In genomic region chr10:41249006-41249659, GRCm38 (mm10) we compare ENCODE assay signal across 32 mouse cellular contexts. TPM values are rescaled to one million over a fixed set of nuclear protein-coding genes. Genes with fewer than 3 reads are reported as not detected.
DNase-seq lines count a peak whose midpoint lies in the region; ATAC-seq and TF ChIP-seq lines count a peak whose summit lies in the region.
"Had no signal": no experiment of that assay in that cellular context is flagged by ENCODE, and none has a peak within 500 bp of the region (broad histone marks: within the 10 kb centered on the region; RNA-seq: fewer than 3 reads in every experiment).

No protein-coding gene starts in this region.

- H3K4me2 ChIP-seq in stomach, embryonic 15.5 days = no peak overlapping the region
- no peak overlapping the region for H3K4me2 ChIP-seq in stomach, postnatal 0 days (replicated peaks; ENCODE audit: low read depth)
- H3K4me2 ChIP-seq in liver, embryonic 12.5 days = no peak overlapping the region
- no peak overlapping the region for H3K4me2 ChIP-seq in liver, postnatal 0 days (ENCODE audit: low read depth, low read length)
- H3K4me2 ChIP-seq: embryonic facial prominence, embryonic 15.5 days; forebrain, embryonic 15.5 days; heart, embryonic 11.5 days; hindbrain, embryonic 15.5 days; midbrain, embryonic 13.5 days had no signal

- TF ChIP-seq CTCF in stomach, postnatal 0 days (IDR thresholded peaks at IDR 0.05; ENCODE audit: low read depth) = no peak
- TF ChIP-seq CTCF in liver, postnatal 0 days (IDR thresholded peaks at IDR 0.05; ENCODE audit: low read depth) = no peak

- no peak overlapping the region for H3K9ac ChIP-seq in stomach, embryonic 15.5 days
- H3K9ac ChIP-seq in stomach, postnatal 0 days (ENCODE audit: low read length) = no peak overlapping the region
- no peak overlapping the region for H3K9ac ChIP-seq in liver, embryonic 12.5 days
- H3K9ac ChIP-seq in liver, postnatal 0 days (replicated peaks) = no peak overlapping the region
- H3K9ac ChIP-seq: embryonic facial prominence, embryonic 15.5 days; forebrain, embryonic 15.5 days; hindbrain, embryonic 15.5 days; midbrain, embryonic 13.5 days had no signal

- DNase-seq in frontal cortex, postnatal 10 days (ENCODE audit: low spot score in 2 of 2) = no peak
- no peak for DNase-seq in stomach, postnatal 0 days (ENCODE audit: low spot score)
- DNase-seq in liver, postnatal 0 days = no peak
- no peak for DNase-seq in cerebellum, adult 8-10 months
- no peak for DNase-seq in urinary bladder, postnatal 25 days (ENCODE audit: low spot score)
- DNase-seq: adrenal gland, postnatal 10 days; cerebellum, adult 11 months; cerebellum, adult 9-11 months; gastrocnemius, postnatal 14 days; heart, adult 18-20 months; heart, postnatal 4 days; kidney, adult 11 months; kidney, postnatal 25 days; lung, postnatal 36 days; right cerebral cortex, adult 18-20 months; right cerebral cortex, postnatal 4 days; thymus, postnatal 4 days had no signal

- no peak for TF ChIP-seq EP300 in stomach, postnatal 0 days (optimal IDR thresholded peaks at IDR 0.05)
- TF ChIP-seq EP300 in liver, postnatal 0 days (IDR thresholded peaks at IDR 0.05; ENCODE audit: low read depth) = 0 out of 2 replicates have a peak, but pooled peaks have one; percentile 15

- ATAC-seq in frontal cortex, adult (ENCODE audit: low TSS enrichment) = peak; percentile 74
- peak; percentile 47; the same call in 1 of the 2 replicates for ATAC-seq in stomach, embryonic 15.5 days (ENCODE audit: insufficient read depth, low FRiP score, low read depth)
- ATAC-seq in stomach, postnatal 0 days (ENCODE audit: low FRiP score, low TSS enrichment) = no peak
- ATAC-seq in liver, embryonic 12.5 days = peak; percentile 73
- ATAC-seq in liver, postnatal 0 days = peak; percentile 31; the same call in 1 of the 2 replicates
- ATAC-seq: forebrain, embryonic 15.5 days; inflammation-experienced regulatory T-cells, adult 6 months; midbrain, embryonic 13.5 days had no signal

- no peaks in the 10 kb centered on the region for H3K27me3 ChIP-seq in stomach, embryonic 15.5 days (replicated peaks)
- no peaks in the 10 kb centered on the region for H3K27me3 ChIP-seq in stomach, postnatal 0 days (ENCODE audit: control insufficient read depth, insufficient read depth, low read length)
- H3K27me3 ChIP-seq in liver, embryonic 12.5 days (replicated peaks) = no peaks in the 10 kb centered on the region
- no peaks in the 10 kb centered on the region for H3K27me3 ChIP-seq in liver, postnatal 0 days (ENCODE audit: insufficient read depth, low read length)
- H3K27me3 ChIP-seq: CH12.LX; embryonic facial prominence, embryonic 15.5 days; forebrain, embryonic 15.5 days; hindbrain, embryonic 15.5 days; midbrain, embryonic 13.5 days had no signal

- no peaks in the 10 kb centered on the region for H3K4me1 ChIP-seq in stomach, embryonic 15.5 days
- H3K4me1 ChIP-seq in stomach, postnatal 0 days (replicated peaks; ENCODE audit: control insufficient read depth, insufficient read depth) = no peaks in the 10 kb centered on the region
- peaks cover 42% of the 10 kb centered on the region for H3K4me1 ChIP-seq in liver, embryonic 12.5 days
- peaks cover 19% of the 10 kb centered on the region for H3K4me1 ChIP-seq in liver, postnatal 0 days (ENCODE audit: insufficient read depth)
- H3K4me1 ChIP-seq: embryonic facial prominence, embryonic 15.5 days; forebrain, embryonic 15.5 days; hindbrain, embryonic 15.5 days had no signal

- peaks cover 2% of the 10 kb centered on the region; the same call in 1 of the 2 replicates for H3K36me3 ChIP-seq in stomach, embryonic 15.5 days
- no peaks in the 10 kb centered on the region; the same call in 1 of the 2 replicates for H3K36me3 ChIP-seq in stomach, postnatal 0 days (ENCODE audit: control insufficient read depth, insufficient read depth, low read length)
- H3K36me3 ChIP-seq in liver, embryonic 12.5 days = peaks cover 12% of the 10 kb centered on the region
- peaks cover 11% of the 10 kb centered on the region for H3K36me3 ChIP-seq in liver, postnatal 0 days (replicated peaks; ENCODE audit: insufficient read depth, low read length)

- no peaks in the 10 kb centered on the region for H3K9me3 ChIP-seq in stomach, embryonic 15.5 days
- no peaks in the 10 kb centered on the region for H3K9me3 ChIP-seq in stomach, postnatal 0 days (ENCODE audit: control insufficient read depth, low read length)
- no peaks in the 10 kb centered on the region for H3K9me3 ChIP-seq in liver, embryonic 12.5 days (replicated peaks)
- H3K9me3 ChIP-seq in liver, postnatal 0 days (ENCODE audit: low read length) = no peaks in the 10 kb centered on the region
- H3K9me3 ChIP-seq: embryonic facial prominence, embryonic 15.5 days; forebrain, embryonic 15.5 days; hindbrain, embryonic 15.5 days; midbrain, embryonic 13.5 days had no signal

- H3K27ac ChIP-seq in stomach, embryonic 15.5 days = no peak overlapping the region
- no peak overlapping the region for H3K27ac ChIP-seq in stomach, postnatal 0 days (replicated peaks)
- H3K27ac ChIP-seq in liver, embryonic 12.5 days = peak overlapping the region; percentile 60
- peak overlapping the region; percentile 26; the same call in 1 of the 2 replicates for H3K27ac ChIP-seq in liver, postnatal 0 days (ENCODE audit: low read depth)
- H3K27ac ChIP-seq: embryonic facial prominence, embryonic 15.5 days; forebrain, embryonic 15.5 days; hindbrain, embryonic 15.5 days; midbrain, embryonic 13.5 days had no signal

- 83% methylated on average over 8 of the region's 8 CpGs for WGBS in stomach, embryonic 15.5 days
- 89% methylated on average over 8 of the region's 8 CpGs for WGBS in stomach, postnatal 0 days
- WGBS in liver, embryonic 12.5 days (ENCODE audit: insufficient replicate concordance) = 76% methylated on average over 8 of the region's 8 CpGs
- WGBS in liver, postnatal 0 days (ENCODE audit: insufficient replicate concordance) = 66% methylated on average over 8 of the region's 8 CpGs

- no peak overlapping the region for H3K4me3 ChIP-seq in stomach, embryonic 15.5 days (replicated peaks)
- H3K4me3 ChIP-seq in stomach, postnatal 0 days (ENCODE audit: low read depth, low read length) = no peak overlapping the region
- H3K4me3 ChIP-seq in liver, embryonic 12.5 days = no peak overlapping the region
- no peak overlapping the region for H3K4me3 ChIP-seq in liver, postnatal 0 days (ENCODE audit: low read depth, low read length)
- H3K4me3 ChIP-seq: embryonic facial prominence, embryonic 15.5 days; forebrain, embryonic 15.5 days; hindbrain, embryonic 15.5 days; midbrain, embryonic 13.5 days had no signal

RNA-seq across cellular contexts. Expression of gene Fig4, which starts 53.9 kb away (rescaled TPM):
- 15.1 and 16.4 TPM in 2 replicates for polyA plus RNA-seq in stomach, embryonic 15.5 days (2015; fragmentation: Nextera tagmentation; extraction: Ambion mirVana)
- polyA plus RNA-seq in stomach, postnatal 0 days (2015; fragmentation: Nextera tagmentation; extraction: Ambion mirVana) = 10.1 and 11.4 TPM in 2 replicates
- 12.9 and 13.2 TPM in 2 replicates for polyA plus RNA-seq in liver, embryonic 12.5 days (2016; fragmentation: Nextera tagmentation; extraction: Ambion mirVana)
- 5.8 and 6.0 TPM in 2 replicates for polyA plus RNA-seq in liver, postnatal 0 days (2015; fragmentation: Nextera tagmentation; extraction: Ambion mirVana)

RNA-seq across cellular contexts. Expression of gene Ak9, which starts 54.6 kb away (rescaled TPM):
- 0.03 TPM in 1 of 2 replicates, not detected in the other for polyA plus RNA-seq in stomach, embryonic 15.5 days (2015; fragmentation: Nextera tagmentation; extraction: Ambion mirVana)
- polyA plus RNA-seq in stomach, postnatal 0 days (2015; fragmentation: Nextera tagmentation; extraction: Ambion mirVana) = 0.01 TPM in 1 of 2 replicates, not detected in the other
- not detected in 2 replicates for polyA plus RNA-seq in liver, embryonic 12.5 days (2016; fragmentation: Nextera tagmentation; extraction: Ambion mirVana)
- not detected in 2 replicates for polyA plus RNA-seq in liver, postnatal 0 days (2015; fragmentation: Nextera tagmentation; extraction: Ambion mirVana)
- polyA plus RNA-seq: C2C12; kidney, embryonic 14.5 days; liver, adult 2 months; neural tube, embryonic 11.5 days; spleen, adult 2 months had no signal

Comparison
In these comparisons a context has a peak if more than half of its experiments do, and no peak if none do; other contexts are left out.
1. H3K27ac ChIP-seq: peak in liver, embryonic 12.5 days (single experiment) and liver, postnatal 0 days (single experiment); none in stomach, embryonic 15.5 days (single experiment) and stomach, postnatal 0 days (single experiment).